Mouse (Mus musculus) forebrain, embryonic 14.5 days (tissue): ENCODE measurements around the gene Slc25a41. TPM values are rescaled to one million over a fixed set of nuclear protein-coding genes. Genes with fewer than 3 reads are reported as not detected.

Experiments used
- ATAC-seq: fragments of 200-750 bp; cut with Nextera tagmentation; 2 replicates; pipeline ENCODE4 v1.8.0; 2017; ENCODE audit warnings: mild to moderate bottlenecking, moderate library complexity
- DNase-seq: peaks from one replicate; pipeline ENCODE4 v3.0.0-alpha.2; 2015; ENCODE audit warnings: low spot score
- H3K27ac ChIP-seq: fragments of 300-500 bp; sonication (generic); 2 replicates; pipeline ENCODE4 v1.5.1; 2014; ENCODE audit warnings: low read depth, mild to moderate bottlenecking, control low read depth, low read length, moderate library complexity
- H3K27me3 ChIP-seq: fragments of 300-500 bp; sonication (generic); replicated peaks from 2 replicates; pipeline ENCODE4 v1.6.1; 2014; ENCODE audit warnings: low read length, control low read depth, mixed read lengths; ENCODE audit not compliant: control insufficient read depth, insufficient read depth
- H3K36me3 ChIP-seq: fragments of 300-500 bp; sonication (generic); 2 replicates; pipeline ENCODE4 v1.6.1; 2014; ENCODE audit warnings: low read length, control low read depth; ENCODE audit not compliant: control insufficient read depth, insufficient read depth
- H3K4me1 ChIP-seq: fragments of 300-500 bp; sonication (generic); 2 replicates; pipeline ENCODE4 v1.6.1; 2014; ENCODE audit warnings: antibody characterized with exemption, low read length, control low read depth; ENCODE audit not compliant: control insufficient read depth, insufficient read depth
- H3K4me2 ChIP-seq: fragments of 300-500 bp; sonication (generic); 2 replicates; pipeline ENCODE4 v1.6.1; 2014; ENCODE audit warnings: mild to moderate bottlenecking, control low read depth, low read length
- H3K4me3 ChIP-seq: fragments of 300-500 bp; sonication (generic); 2 replicates; pipeline ENCODE4 v1.5.1; 2014; ENCODE audit warnings: low read depth, low read length, control low read depth
- H3K9ac ChIP-seq: fragments of 300-500 bp; sonication (generic); 2 replicates; pipeline ENCODE4 v1.6.1; 2014; ENCODE audit warnings: mild to moderate bottlenecking, low read length, control low read depth, moderate library complexity
- H3K9me3 ChIP-seq: fragments of 300-500 bp; sonication (generic); replicated peaks from 2 replicates; pipeline ENCODE4 v1.6.1; 2016; ENCODE audit warnings: low read length, control low read depth, mixed read lengths; ENCODE audit not compliant: control insufficient read depth
- WGBS: fragments of 180-500 bp; shearing (Covaris S2); extraction: QIAGEN DNeasy Blood & Tissue Kit; methylation state at CpG from one replicate; pipeline ENCODE4 v1.1.7; 2014; 5-methylcytosine and 5-hydroxymethylcytosine counted together
- polyA plus RNA-seq: library from polyadenylated mRNA; unstranded; fragments of >200 nt; fragmentation: Nextera tagmentation; extraction: Ambion mirVana; gene quantifications from 2 replicates; pipeline ENCODE4 v1.2.1, GENCODE M21; 2014

The Slc25a41 gene
- polyA plus RNA-seq, 1 experiment from 2014 or later = not detected

- peaks cover 70% of the 10 kb centered on the region for H3K36me3 ChIP-seq
- DNase-seq (no peak), ATAC-seq (no peak)
- no peak overlapping the region for H3K4me3 ChIP-seq
- no peak overlapping the region for H3K27ac ChIP-seq
- H3K4me1 ChIP-seq = peaks cover 11% of the 10 kb centered on the region; the same call in 1 of the 2 replicates
- H3K27me3 ChIP-seq = no peaks in the 10 kb centered on the region
- WGBS = 91% methylated on average over 13 of the region's 13 CpGs
- no peak overlapping the region for H3K9ac ChIP-seq
- no peak overlapping the region for H3K4me2 ChIP-seq
- no peaks in the 10 kb centered on the region for H3K9me3 ChIP-seq
Observed at GRCm38 (mm10) chr17:57007137-57007905, 34.1 kb downstream of the Slc25a41 start.

- H3K4me3 ChIP-seq = no peak overlapping the region
- no peak overlapping the region for H3K27ac ChIP-seq
- no peak overlapping the region for H3K9ac ChIP-seq
- ATAC-seq (no peak), DNase-seq (no peak)
- 90% methylated on average over 7 of the region's 7 CpGs for whole genome bisulfite sequencing
- no peak overlapping the region for H3K4me2 ChIP-seq
- peaks cover 76% of the 10 kb centered on the region for H3K36me3 ChIP-seq
- no peaks in the 10 kb centered on the region for H3K4me1 ChIP-seq
- no peaks in the 10 kb centered on the region for H3K27me3 ChIP-seq
- H3K9me3 ChIP-seq = no peaks in the 10 kb centered on the region
Observed at GRCm38 (mm10) chr17:57003994-57004393, 37.5 kb downstream of the Slc25a41 start.

- Histone ChIP-seq H3K9ac (no peak overlapping the region), H3K9me3 (no peaks in the 10 kb centered on the region), H3K36me3 (peaks cover 58% of the 10 kb centered on the region), H3K4me3 (no peak overlapping the region), H3K27ac (no peak overlapping the region), H3K4me2 (no peak overlapping the region), H3K4me1 (peaks cover 5% of the 10 kb centered on the region), H3K27me3 (no peaks in the 10 kb centered on the region)
- 82% methylated on average over 8 of the region's 8 CpGs for WGBS
- ATAC-seq = no peak
- no peak for DNase-seq
Observed at GRCm38 (mm10) chr17:57001228-57001627, 40.2 kb downstream of the Slc25a41 start.

- Histone ChIP-seq H3K9ac (no peak within 1 kb of the TSS), H3K9me3 (no peaks in the 10 kb centered on the region), H3K4me1 (peaks cover 5% of the 10 kb centered on the region), H3K27me3 (no peaks in the 10 kb centered on the region), H3K36me3 (peaks cover 58% of the 10 kb centered on the region), H3K4me2 (no peak within 1 kb of the TSS), H3K27ac (no peak within 1 kb of the TSS), H3K4me3 (no peak within 1 kb of the TSS)
- WGBS = 90% methylated on average over 9 of the region's 9 CpGs
- DNase-seq (no peak), ATAC-seq (no peak)
Observed at GRCm38 (mm10) chr17:56999968-57000609, 41.4 kb downstream of the Slc25a41 start, which contains the start of gene Pspn. Gene Pspn, minus strand, starts transcription at chr17:57000018.

GRCm38 (mm10) chr17:56999414-56999813 lies 42.0 kb downstream of the Slc25a41 start:
- peaks cover 5% of the 10 kb centered on the region for H3K4me1 ChIP-seq
- WGBS = 91% methylated on average over 9 of the region's 9 CpGs
- ATAC-seq (no peak), DNase-seq (no peak)
- no peaks in the 10 kb centered on the region for H3K27me3 ChIP-seq
- H3K27ac ChIP-seq = no peak overlapping the region
- peaks cover 59% of the 10 kb centered on the region for H3K36me3 ChIP-seq
- H3K4me2 ChIP-seq = no peak overlapping the region
- no peaks in the 10 kb centered on the region for H3K9me3 ChIP-seq
- no peak overlapping the region for H3K4me3 ChIP-seq
- H3K9ac ChIP-seq = no peak overlapping the region

GRCm38 (mm10) chr17:56997029-56997667 lies 44.3 kb downstream of the Slc25a41 start, which contains the start of gene Alkbh7:
Gene Alkbh7, plus strand, starts transcription at chr17:56997339.
- peaks cover 5% of the 10 kb centered on the region for H3K4me1 ChIP-seq
- DNase-seq = peak; percentile 96
- H3K9ac ChIP-seq = peak within 1 kb of the TSS; percentile 73
- peaks cover 60% of the 10 kb centered on the region for H3K36me3 ChIP-seq
- no peaks in the 10 kb centered on the region for H3K9me3 ChIP-seq
- WGBS = under 1% methylated on average over 38 of the region's 38 CpGs
- H3K27me3 ChIP-seq = no peaks in the 10 kb centered on the region
- ATAC-seq = peak; percentile 98
- H3K4me3 ChIP-seq = peak within 1 kb of the TSS; percentile 72
- peak within 1 kb of the TSS; percentile 48; the same call in 1 of the 2 replicates for H3K27ac ChIP-seq
- H3K4me2 ChIP-seq = peak within 1 kb of the TSS; percentile 66

GRCm38 (mm10) chr17:56996506-56996905 lies 44.9 kb downstream of the Slc25a41 start:
- H3K4me1 ChIP-seq = peaks cover 5% of the 10 kb centered on the region
- H3K27me3 ChIP-seq = no peaks in the 10 kb centered on the region
- DNase-seq (no peak), ATAC-seq (no peak)
- H3K4me2 ChIP-seq = peak overlapping the region; percentile 66; the same call in 1 of the 2 replicates
- H3K27ac ChIP-seq = no peak overlapping the region
- peak overlapping the region; percentile 72; the same call in 1 of the 2 replicates for H3K4me3 ChIP-seq
- 84% methylated on average over 2 of the region's 2 CpGs for WGBS
- no peaks in the 10 kb centered on the region for H3K9me3 ChIP-seq
- H3K9ac ChIP-seq = no peak overlapping the region
- peaks cover 65% of the 10 kb centered on the region for H3K36me3 ChIP-seq

- 95% methylated on average over 8 of the region's 8 CpGs for WGBS
- peaks cover 13% of the 10 kb centered on the region for H3K4me1 ChIP-seq
- no peak for ATAC-seq
Observed at GRCm38 (mm10) chr17:56995046-56995445, 46.4 kb downstream of the Slc25a41 start.

More at GRCm38 (mm10) chr17:56995046-56995445, 46.4 kb downstream of the Slc25a41 start:
- Histone ChIP-seq H3K27ac (no peak overlapping the region), H3K9ac (no peak overlapping the region), H3K36me3 (peaks cover 62% of the 10 kb centered on the region), H3K4me2 (no peak overlapping the region), H3K4me3 (no peak overlapping the region), H3K9me3 (no peaks in the 10 kb centered on the region), H3K27me3 (no peaks in the 10 kb centered on the region)
- no peak for DNase-seq
